Mouse (Mus musculus): ENCODE measurements around the gene Copg2.
"Not testable (repeated sequence)": the region's sequence is repeated elsewhere in the genome, so short reads cannot be mapped to it uniquely, and the experiment has no call there.

Gene Copg2

DNA sequence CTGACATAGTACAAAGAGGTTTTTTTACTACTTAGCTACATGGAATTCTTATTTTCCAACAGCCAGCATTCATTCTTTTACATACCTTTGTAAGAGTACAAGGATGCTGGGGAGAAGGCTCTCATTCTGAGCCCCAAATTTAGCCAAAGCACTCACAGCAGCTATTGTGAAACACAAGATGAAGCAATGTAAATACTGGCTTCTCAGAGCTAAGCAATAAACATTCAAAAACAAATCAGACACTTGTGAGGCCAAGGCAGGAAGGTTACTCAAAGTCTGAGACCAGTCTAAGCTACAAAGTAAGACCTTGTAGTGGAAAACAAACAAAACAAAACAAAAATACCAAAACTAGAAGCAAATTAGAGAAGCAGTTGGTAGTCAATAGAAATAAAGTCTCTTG lies 83.0 kb downstream of the Copg2 start:
- DNase-seq (ENCODE audit: low spot score), result no peak

DNA sequence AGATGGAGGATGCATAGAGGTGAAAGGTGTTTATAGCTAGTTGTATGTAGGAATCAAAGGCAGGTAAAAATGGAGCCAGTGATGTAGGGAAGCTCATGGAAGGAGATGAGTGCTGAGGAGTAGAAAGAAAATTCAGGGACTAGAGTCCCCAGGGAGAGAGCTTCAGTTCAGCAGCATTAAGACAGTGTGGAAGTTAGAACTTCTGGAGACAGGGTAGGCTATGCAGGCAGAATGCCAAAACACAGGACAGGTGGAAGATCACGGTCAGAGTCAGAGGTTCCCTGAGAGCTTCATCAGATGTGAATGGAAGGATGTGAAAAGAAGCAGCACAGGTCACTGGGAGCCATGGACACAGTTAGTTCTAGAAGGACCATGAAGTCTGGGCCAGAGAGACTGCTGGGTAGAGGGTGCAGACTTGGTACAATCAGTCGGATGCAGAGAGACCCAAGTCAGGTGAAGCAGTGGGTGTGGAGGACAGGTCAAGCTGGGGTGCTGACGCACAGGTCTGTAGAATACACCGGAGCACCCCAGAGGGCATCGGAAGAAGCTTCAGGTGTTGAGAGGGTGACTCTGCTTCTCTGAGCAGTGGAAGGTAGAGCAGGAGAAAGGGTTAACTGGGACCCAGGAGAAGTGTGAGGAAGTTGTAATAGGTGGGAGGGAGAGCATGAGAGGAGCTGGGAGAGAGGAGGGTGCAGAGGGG lies 91.4 kb downstream of the Copg2 start:
- no peak for DNase-seq (ENCODE audit: low spot score)

DNA sequence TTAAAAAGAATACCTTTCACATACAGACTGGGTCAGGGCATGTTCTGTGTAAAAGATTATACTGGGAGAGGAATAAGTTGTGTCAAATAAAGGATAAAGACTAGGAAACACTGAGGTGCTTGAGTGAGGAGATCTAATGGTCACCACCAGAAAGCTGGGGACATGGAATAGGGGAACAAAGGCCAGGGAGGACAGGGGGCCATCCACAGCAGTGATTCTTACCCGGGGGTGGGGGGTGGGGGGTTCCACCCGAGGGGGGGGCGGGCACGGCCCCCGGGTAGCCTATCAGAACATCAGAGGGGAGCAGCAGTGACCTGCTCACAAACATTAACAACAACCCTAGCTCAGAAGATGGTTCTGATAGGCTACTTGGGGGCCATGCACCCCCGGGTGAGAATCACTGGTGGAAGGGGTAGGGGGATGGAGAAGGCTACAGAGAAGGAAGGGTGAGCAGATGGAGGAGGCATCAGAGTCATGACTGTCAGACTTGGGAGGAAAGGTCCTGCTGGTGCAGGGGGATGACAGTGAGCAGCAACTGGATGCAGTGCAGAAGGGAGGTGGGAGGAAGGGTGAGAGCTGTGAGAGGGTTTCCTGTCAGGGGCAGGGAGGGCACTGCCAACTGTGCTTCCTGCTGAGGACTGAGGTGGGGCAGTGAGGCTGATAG lies 92.1 kb downstream of the Copg2 start:
- not testable (repeated sequence) for DNase-seq (ENCODE audit: low spot score)

DNA sequence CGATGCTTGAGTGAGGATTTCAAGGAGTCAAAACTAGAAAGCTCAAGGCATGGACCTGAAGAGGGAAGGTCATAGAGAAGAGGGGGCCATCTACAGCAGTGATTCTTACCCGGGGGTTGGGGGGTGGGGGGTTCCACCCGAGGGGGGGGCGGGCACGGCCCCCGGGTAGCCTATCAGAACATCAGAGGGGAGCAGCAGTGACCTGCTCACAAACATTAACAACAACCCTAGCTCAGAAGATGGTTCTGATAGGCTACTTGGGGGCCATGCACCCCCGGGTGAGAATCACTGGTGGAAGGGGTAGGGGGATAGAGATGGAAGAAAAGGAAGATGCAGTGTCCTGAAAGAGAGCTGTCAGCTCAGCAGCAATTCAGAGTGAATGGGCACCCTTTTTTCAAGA lies 93.7 kb downstream of the Copg2 start:
- DNase-seq (ENCODE audit: low spot score), result not testable (repeated sequence)

DNA sequence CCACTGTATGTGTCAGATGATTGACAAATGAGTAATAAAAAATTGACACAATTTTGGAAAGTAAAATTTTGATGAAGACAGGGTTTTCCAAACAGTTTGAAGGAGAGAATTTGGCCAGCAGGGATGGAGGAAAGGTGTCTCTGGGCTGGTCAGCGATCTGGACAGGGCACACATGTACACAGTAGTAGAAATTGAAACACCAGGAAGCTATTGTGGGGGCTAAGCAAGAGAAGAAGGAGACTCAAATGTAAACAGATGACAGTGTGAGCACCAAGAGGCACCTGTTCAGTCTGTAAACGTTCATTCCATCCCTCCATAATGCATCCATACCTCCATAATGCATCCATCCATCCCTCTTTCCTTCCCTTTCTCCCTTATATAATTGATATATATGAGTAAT lies 145.4 kb downstream of the Copg2 start:
- DNase-seq (ENCODE audit: low spot score), result no peak

DNA sequence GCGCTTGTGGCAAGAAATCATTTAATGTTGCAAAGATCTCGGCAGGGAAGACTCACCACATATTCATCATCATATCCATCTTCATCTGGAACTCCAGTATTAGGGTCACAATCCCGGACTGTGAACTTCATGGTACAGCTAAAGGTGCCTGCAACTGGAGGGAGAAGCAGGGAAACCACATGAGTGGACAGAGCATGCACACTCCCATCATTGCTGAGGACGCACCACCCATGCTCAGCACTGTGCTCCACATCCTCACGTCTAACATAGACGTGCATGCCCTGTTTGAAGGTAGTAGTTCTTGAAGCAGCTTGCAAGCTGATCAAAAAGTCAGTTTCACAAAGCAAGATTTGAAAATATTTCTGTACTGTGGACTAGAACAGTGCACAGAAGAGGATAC lies 146.1 kb downstream of the Copg2 start:
- DNase-seq (ENCODE audit: low spot score), result no peak

DNA sequence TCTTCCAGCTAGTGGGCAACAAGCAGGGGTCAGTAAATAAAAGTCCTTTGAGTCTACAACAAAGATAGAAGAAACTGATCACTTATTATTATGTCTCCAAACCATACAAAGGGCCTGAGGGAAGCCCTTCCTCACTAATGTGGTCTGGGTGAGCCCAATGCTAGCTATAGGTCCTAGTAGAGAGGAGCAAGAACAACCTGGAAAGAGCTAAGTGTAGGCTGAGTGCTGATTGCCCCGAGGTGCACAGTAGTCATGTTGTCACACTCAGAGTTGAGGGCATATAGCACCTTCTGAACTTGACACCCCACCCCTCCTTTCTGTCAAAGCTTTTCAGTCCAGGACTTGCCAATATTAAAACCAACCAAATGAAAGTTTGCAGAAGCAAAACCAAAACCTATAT lies 146.7 kb downstream of the Copg2 start:
- DNase-seq (ENCODE audit: low spot score), result no peak

DNA sequence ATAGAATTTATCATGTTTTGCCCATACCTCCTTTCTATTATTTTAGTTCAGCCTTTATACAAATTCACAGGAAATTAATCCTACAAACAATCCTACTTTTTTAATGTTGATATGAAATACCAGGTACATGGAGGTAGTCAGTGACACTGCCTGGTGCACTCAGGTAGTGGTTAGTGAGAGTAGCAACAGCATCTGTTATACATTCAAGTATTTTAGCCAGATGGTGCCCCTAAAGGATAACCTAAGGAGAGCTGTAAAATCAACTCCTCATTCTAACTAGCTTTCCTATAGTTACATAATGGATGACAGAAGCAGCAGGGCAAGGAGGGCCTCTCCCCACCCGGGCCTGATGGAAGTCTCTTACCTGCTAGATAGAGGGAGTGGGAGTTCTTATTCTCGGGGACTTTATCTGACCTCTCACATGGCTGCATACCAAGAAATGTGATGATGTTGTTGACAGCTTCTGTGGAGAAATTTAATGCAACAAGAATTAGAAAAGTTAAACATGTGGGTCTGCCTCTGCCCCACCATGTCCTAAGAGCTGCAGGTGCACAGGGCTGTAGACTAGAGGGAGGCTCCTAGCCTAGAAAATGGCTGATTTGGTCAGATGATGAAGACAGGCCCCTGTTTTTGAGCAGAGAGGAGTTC lies 147.4 kb downstream of the Copg2 start:
- no peak for DNase-seq (ENCODE audit: low spot score)

DNA sequence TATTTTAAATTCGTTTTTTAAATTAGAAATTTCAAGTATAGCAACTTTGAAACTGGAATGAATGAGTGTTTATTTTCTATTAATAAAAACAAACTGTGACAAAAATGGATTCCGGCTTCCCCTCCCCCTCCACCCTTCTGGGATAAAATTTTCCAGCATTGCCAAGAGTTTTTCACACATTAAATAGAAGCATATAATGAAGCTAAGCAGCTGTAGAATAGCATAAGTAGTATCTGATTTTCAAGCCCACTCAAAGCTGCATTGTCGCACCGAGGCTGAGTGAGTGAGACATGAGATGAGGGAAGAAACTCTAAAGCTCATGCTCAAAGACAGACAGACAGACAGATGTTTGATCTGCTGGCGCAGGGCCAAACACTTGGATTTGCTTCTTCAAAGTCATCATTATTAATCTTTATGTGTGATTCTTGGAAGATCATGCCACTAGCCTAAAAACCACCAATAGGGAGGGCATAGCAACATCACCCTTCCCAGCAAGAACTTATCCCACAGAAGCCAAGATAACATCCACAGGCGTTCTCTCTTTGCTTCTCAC lies 148.2 kb downstream of the Copg2 start:
- DNase-seq (ENCODE audit: low spot score), result no peak

DNA sequence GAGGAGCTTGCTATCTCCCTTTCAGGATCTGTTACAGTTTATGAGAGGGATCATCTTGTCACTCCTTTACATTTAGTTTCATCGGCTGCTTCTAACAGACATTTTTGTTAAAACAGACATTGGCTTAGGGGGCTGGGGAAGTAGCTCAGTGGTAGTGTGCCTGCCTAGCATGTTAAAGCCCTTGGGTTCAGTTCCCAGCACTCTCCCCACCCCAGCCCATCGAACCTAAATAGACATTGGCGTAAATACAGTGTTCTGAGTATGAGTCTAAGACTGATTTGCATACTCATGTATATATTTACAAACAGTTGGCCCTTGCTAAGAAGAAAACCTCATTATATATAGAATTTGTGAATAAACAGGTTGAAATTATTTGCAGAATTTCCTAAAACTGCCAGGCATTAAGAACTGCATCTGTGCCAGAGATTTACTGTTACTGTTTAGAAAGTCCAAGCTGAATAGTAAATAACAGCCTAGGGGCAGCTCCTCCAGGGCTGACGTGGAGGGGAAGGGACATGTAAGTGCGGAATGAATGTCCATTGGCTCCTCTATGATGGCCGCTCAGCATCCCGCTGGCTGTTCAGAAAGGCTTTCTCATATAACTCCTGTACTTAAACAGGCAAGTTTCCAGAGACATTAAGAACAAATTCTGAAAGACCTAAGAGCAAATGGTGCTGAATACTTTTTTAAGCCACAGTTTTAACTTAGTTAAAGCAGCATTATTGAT lies 148.8 kb downstream of the Copg2 start:
- no peak for DNase-seq (ENCODE audit: low spot score)

DNA sequence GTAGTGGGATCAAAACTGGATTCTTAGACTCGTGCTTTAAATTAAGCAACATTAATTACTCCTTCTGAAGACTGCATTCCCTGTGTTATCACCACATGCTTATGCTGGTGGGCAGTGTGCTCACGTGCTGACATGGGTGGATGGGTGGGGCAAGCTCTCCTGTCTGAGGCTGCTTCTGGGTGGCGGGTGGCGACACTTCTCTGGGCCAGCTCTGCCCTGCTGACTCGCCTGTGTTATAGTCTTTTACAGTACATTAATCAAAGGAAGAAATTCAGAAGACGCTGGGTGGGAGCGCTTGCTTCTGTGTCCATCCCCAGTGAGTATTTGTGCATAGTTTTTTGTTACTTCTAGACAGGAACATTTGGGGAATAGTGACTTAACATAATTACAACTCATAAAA lies 151.0 kb downstream of the Copg2 start:
- no peak for DNase-seq (ENCODE audit: low spot score)

DNA sequence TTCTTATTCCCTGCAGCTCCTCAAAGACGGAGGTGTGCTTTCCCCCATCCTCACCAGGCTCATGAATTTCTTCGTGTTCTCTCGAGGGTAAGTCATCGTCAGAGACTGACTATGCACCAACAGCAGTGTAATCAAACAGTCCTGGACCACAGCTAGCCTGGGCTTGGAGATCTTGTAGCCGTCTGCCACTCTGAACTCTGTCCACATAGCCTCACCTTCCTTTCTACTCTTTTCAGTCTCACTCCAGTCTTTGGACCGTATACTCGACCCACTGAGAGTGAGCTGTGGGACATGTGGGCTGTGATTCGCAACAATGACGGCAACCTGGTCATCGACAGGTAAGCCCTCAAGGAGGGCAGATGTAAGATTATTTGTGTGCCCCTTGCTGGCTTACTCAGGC lies 151.7 kb downstream of the Copg2 start:
- DNase-seq (ENCODE audit: low spot score), result no peak

DNA sequence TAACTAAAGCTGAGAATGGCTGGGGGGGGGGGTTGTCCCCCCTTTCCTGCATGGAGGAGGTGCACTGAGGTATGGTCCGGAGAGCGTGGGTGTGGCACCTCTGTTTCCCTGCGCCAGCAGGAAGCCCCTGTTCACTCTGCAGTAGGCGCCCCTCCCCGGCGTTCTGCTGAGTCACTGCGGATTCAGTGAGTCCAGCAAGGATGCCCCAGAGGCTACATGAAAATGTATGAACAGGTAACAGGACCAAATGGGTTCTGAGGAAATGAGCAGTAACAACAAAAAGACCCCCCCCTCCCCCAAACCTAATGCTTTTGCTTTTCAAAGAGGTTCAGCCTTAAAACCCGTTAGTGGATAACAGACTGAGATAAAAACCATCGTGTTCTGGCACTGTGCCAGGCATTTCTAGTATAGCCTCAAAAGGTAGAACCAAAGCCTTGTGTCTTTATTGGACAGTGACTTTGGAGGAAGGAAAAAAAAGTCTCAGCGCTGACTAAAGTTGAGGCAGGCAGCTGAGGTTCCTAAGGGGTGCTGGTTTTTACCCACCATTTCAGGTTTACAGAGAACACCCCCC lies 157.3 kb downstream of the Copg2 start:
- no peak for DNase-seq (ENCODE audit: low spot score)

DNA sequence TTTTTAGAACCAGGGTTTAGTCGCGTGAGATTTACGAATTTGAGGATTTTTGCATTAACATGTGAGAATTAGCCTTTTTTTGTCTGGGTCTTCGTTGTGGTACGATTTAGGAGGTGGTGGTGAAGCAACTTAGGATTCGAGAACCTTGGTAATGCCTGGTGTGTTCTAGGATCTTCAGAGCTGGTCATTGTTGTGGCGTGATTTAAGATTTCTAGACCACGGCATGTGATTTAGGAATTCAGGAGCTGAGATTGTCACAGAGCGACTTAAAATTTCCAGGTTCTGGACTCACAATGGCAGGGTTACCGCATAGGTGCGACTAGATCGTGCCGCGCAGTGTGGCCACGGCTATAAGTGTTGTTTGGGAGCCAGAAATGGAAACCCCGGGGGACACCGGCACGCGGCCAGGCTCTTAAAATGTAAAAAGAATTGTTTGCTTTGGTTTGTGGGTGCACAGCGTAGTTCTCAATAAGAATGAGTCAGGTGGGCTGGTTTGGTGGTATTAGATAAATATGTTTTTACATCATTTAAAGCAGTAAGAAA lies 158.1 kb downstream of the Copg2 start:
- DNase-seq (ENCODE audit: low spot score), result no peak

DNA sequence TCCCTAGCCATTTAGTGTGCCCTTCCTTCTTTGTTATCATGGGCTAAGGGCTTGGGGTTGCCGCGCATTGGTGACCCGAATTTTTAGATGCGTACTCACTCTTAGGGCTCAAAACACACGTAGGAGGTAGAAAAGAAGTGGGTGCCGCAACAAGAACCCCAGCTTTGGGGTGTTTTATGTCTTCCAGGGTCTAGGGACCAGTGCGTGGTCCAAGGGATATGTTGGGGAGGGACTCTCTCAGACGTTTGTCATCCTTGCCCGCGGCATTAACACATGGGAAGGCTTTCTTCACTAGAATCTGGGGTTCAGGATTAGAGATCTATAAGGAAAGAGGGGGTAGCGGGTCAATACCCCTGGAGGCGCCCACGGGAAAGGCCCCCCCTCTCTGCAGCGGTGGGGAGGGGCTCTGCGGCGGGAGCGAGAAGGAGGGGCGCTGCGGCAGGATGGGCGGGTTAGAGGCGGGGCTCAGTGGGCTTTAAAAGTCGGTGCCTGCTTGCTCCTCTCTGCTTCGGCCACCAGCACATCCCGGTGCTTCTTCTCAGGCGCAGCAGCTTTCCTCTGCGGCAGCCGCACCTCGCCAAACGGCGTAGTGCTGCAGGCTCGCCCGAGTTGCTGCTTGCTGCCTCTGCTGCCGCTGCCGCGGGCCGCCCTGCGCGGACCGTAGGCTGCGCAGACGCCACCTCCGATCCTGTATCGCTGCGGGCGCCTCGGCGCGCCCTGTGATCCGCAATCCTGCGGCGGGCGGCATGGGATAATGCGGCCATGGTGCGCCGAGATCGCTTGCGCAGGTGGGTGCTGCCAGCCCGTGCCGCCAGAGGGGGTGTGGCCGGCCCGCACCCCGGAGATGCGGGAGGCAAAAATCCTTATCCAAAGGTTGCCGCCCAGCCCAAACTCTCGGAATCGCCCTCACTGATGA lies 158.8 kb downstream of the Copg2 start:
- no peak for DNase-seq (ENCODE audit: low spot score)

DNA sequence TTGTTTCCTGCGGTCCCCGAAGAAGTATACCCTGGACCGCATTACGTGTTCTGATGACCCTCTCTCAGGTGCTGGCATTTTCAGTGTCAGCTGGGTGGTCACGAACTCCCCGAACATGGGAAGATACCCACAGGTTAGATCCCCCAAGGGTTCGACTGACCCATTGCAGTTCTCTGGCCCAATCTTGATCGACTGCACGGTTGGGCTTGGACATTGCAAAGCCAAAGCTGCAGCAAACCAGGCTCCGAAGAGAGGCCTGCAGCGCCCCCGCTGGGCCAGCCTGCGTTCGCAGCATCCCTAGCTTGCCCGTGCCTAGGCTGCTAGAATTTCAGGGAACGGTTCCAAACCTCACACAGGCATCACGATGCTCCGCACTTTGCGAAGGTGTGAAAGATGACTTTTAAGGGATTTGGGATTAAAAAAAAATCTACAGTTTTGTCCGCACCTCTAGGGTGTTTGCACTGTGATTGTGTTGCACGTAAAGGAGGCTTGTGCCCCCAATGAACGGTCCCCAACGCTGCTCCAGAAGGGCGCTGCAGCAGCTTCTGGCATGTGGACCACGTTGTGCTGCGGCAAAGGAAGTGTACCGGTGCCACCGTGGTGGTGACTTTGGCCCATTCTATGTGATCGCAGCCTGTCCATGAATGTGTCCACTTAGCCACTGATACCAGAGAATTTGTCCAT lies 159.6 kb downstream of the Copg2 start:
- DNase-seq (ENCODE audit: low spot score), result no peak

DNA sequence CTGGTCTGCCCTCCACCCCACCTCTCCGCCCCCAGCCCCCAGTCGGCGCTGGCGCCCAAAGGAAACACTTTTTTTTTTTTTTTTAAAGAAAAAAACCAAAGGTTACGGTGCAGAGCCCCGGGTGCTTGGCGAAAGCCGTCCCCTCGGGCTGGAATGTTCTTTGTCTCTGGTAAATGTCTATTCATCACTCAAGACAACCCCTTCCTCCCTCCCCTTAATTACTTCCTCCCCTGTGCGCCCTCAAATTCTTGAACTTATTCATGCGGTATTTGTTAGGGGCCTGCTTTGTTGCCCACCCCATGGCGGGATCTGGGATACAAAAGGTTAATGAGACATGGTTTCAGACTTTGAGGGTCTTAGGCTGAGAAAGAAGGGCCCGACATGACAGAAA lies 160.2 kb downstream of the Copg2 start:
- no peak for DNase-seq (ENCODE audit: low spot score)

DNA sequence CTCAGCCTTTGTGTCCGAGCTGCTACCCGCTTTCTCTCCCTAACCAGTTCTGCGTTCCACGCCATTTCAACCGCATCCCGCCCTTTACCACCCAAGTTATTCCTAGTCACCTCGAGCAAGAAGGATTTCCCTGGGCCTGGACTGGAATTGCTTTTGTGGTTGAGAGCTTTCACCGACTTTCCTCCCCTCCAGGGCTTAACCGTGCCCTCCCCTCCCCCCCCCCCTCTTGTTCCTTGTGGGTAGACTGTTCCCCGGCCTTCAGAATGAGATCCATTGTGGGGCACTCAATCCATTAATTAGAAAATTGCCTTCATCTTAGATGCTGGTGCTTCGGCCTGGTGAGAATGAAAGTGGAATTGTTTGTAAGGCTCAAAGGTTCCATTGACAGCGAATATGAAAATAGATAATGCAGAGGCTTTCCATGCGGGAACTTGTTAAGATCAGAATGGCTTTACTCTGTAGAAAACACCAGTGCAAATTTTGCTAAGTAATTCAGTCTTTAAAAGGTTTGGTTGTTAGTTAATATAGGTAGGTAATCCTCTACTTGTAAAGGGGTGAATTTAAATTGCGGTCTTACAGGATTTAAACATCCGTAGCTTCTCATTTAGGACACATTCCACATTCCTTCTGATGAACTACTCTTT lies 160.7 kb downstream of the Copg2 start:
- DNase-seq (ENCODE audit: low spot score), result no peak

DNA sequence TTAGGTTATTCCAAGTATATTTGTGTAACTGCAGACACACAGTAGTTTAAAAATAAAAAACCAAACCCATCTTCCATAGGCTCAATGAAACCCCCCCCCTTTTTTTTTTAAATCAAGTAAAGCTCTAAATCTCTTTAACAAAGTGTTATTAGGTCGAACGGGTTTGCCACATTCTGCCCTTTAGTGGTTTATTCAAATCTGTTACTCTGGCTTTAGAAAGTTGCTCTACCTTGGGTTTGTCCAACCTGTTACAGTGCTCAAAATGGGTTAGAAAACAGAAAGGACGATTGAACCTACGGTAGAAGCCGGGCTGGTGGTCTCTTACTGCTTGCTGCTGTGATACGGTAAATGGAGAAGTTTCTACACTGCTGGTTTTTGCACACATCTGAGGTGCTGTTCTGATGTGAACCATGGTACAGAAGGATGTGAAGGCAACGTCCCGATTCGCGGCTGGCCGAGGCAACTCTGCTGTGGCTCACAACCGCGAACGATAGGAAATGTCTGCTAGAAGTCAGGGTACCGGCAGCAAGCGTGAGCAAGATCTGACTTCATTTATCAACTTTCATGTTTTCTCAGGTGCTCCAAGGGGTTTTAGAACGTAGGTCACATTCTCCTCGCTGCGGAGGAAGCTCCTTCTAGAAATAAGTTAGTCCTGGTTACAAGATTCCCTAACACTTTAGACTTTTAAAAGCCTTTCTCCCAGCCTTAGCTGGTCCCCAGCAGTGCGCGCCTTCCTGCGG lies 161.4 kb downstream of the Copg2 start:
- DNase-seq (ENCODE audit: low spot score), result no peak

Data from layer of hippocampus, adult 9-10 months (tissue).